Mouse (Mus musculus) cerebellum, adult 11 months (tissue): ENCODE results near the gene Itga6.
"Not testable (repeated sequence)": the region's sequence is repeated elsewhere in the genome, so short reads cannot be mapped to it uniquely, and the experiment has no call there.

Source experiments
- DNase-seq: peaks from one replicate; pipeline ENCODE4 v3.0.0; 2022

Gene Itga6

DNA sequence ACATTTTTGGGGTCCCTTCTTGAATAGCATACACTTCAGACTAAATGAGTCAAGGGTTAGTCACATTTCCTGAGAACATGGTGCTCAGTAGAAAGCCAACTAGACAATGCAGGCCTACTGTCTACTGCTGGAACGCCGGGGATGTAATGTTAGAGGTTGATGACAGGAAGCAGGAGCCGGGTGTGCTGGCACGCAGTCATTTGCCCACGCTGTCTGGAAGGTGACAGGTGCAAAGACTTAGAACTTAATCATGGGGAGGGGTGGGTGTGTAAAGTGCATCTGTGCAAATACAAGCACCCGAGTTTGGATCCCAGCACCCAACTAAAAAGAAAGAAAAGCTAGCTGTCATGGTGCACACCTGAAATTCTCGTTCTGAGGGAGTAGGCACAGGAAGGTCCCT, 159.7 kb downstream of the Itga6 start:
- no peak for DNase-seq

DNA sequence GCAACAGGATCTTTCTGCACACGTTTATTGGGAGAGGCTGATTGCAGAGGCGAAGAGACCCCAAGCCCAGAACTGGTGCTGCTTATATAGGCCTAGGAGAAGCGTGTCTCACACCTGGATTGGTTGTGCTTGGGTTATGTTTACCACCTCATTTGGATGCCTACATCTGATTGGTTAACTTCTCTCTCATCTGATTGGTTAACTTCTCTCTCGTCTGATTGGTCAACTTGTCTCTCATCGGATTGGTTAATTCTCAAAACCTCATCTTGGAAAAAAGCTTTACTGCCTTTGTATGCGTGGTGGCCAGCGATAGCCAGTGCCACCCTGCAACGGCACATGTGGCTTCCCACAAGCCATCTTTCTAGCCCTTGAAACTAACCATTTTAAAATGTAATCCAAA, 160.9 kb downstream of the Itga6 start:
- not testable (repeated sequence) for DNase-seq
